Mouse (Mus musculus): ENCODE data around the gene LTO1.

- TF ChIP-seq CTCF (IDR thresholded peaks at IDR 0.05; ENCODE audit: borderline replicate concordance, insufficient read depth, low read length): peak; percentile 85
- TF ChIP-seq POLR2A (IDR thresholded peaks at IDR 0.05; ENCODE audit: low read depth, low read length): no peak
These were observed 8.0 kb upstream of the LTO1 start for GRCm38 (mm10) chr7:144906708-144907397.

All from embryonic fibroblast, embryonic 13.5 days (primary cell).